Mouse (Mus musculus): ENCODE results near the gene Prf1. TPM values are rescaled to one million over a fixed set of nuclear protein-coding genes. Genes with fewer than 3 reads are reported as not detected.

The Prf1 gene
- polyA plus RNA-seq, 1 experiment from 2014 or later = 0.07 TPM

- H3K4me1 ChIP-seq (ENCODE audit: control insufficient read depth, insufficient read depth, low read length) = no peaks in the 10 kb centered on the region
- H3K4me2 ChIP-seq = no peak overlapping the region
- no peak overlapping the region for H3K27ac ChIP-seq (ENCODE audit: low read depth, low read length)
- no peaks in the 10 kb centered on the region for H3K36me3 ChIP-seq (ENCODE audit: control insufficient read depth, insufficient read depth, low read length)
- WGBS = 91% methylated on average over 5 of the region's 5 CpGs
- ATAC-seq (ENCODE audit: low FRiP score) = no peak
- H3K9ac ChIP-seq (ENCODE audit: low read length) = no peak overlapping the region
- peak; percentile 77 for DNase-seq (ENCODE audit: low spot score, missing footprints)
- no peaks in the 10 kb centered on the region for H3K9me3 ChIP-seq (ENCODE audit: control insufficient read depth, low read length)
- no peak overlapping the region for H3K4me3 ChIP-seq (ENCODE audit: low read depth, low read length)
- H3K27me3 ChIP-seq (ENCODE audit: control insufficient read depth, insufficient read depth, low read length) = peaks cover 7% of the 10 kb centered on the region
Observed at GRCm38 (mm10) chr10:61267378-61267777, 30.3 kb upstream of the Prf1 start.

GRCm38 (mm10) chr10:61272089-61272626 lies 25.5 kb upstream of the Prf1 start:
- H3K4me3 ChIP-seq (ENCODE audit: low read depth, low read length) = no peak overlapping the region
- peaks cover 27% of the 10 kb centered on the region for H3K27me3 ChIP-seq (ENCODE audit: control insufficient read depth, insufficient read depth, low read length)
- H3K27ac ChIP-seq (ENCODE audit: low read depth, low read length) = no peak overlapping the region
- no peak for DNase-seq (ENCODE audit: low spot score, missing footprints)
- no peaks in the 10 kb centered on the region; the same call in 1 of the 2 replicates for H3K4me1 ChIP-seq (ENCODE audit: control insufficient read depth, insufficient read depth, low read length)
- WGBS = 64% methylated on average over 8 of the region's 8 CpGs
- H3K9me3 ChIP-seq (ENCODE audit: control insufficient read depth, low read length) = no peaks in the 10 kb centered on the region
- no peak overlapping the region for H3K4me2 ChIP-seq
- H3K36me3 ChIP-seq (ENCODE audit: control insufficient read depth, insufficient read depth, low read length) = no peaks in the 10 kb centered on the region
- no peak for ATAC-seq (ENCODE audit: low FRiP score)
- H3K9ac ChIP-seq (ENCODE audit: low read length) = no peak overlapping the region

DNA sequence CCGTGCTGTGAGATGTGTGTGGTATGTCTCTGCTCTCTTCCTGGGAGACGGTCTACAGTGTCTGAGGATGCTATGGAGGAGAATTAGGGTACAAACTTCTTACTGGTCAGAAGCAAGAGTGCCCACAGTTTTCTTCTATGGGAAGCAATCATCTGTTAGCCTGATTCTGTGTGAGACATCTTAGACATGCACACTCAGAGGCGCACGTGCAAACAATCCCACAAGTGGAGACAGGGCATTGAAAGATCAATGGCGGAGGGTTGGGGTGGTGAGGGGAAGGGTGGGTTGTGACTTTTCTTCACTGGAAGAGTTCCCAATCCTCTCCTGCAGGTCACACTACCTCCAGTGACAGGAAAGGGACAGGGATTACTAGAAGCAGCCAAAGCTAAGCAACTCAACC lies 25.0 kb upstream of the Prf1 start:
- H3K27ac ChIP-seq (ENCODE audit: low read depth, low read length) = no peak overlapping the region
- peaks cover 27% of the 10 kb centered on the region for H3K27me3 ChIP-seq (ENCODE audit: control insufficient read depth, insufficient read depth, low read length)
- peak overlapping the region; percentile 53 for H3K4me3 ChIP-seq (ENCODE audit: low read depth, low read length)
- ATAC-seq (ENCODE audit: low FRiP score) = no peak
- WGBS = 42% methylated on average over 5 of the region's 5 CpGs
- H3K4me2 ChIP-seq = peak overlapping the region; percentile 92
- no peaks in the 10 kb centered on the region; the same call in 1 of the 2 replicates for H3K4me1 ChIP-seq (ENCODE audit: control insufficient read depth, insufficient read depth, low read length)
- peak overlapping the region; percentile 66 for H3K9ac ChIP-seq (ENCODE audit: low read length)
- H3K9me3 ChIP-seq (ENCODE audit: control insufficient read depth, low read length) = no peaks in the 10 kb centered on the region
- no peaks in the 10 kb centered on the region for H3K36me3 ChIP-seq (ENCODE audit: control insufficient read depth, insufficient read depth, low read length)
- peak; percentile 91 for DNase-seq (ENCODE audit: low spot score, missing footprints)

GRCm38 (mm10) chr10:61273081-61273843 lies 24.4 kb upstream of the Prf1 start, which contains the start of gene Adamts14:
TSS of gene Adamts14 (minus strand) at chr10:61273438.
- H3K4me3 ChIP-seq (ENCODE audit: low read depth, low read length) = peak within 1 kb of the TSS; percentile 53
- H3K9ac ChIP-seq (ENCODE audit: low read length) = peak within 1 kb of the TSS; percentile 66
- no peaks in the 10 kb centered on the region; the same call in 1 of the 2 replicates for H3K4me1 ChIP-seq (ENCODE audit: control insufficient read depth, insufficient read depth, low read length)
- H3K9me3 ChIP-seq (ENCODE audit: control insufficient read depth, low read length) = no peaks in the 10 kb centered on the region
- peak; percentile 80 for ATAC-seq (ENCODE audit: low FRiP score)
- under 1% methylated on average over 48 of the region's 75 CpGs for WGBS
- H3K27me3 ChIP-seq (ENCODE audit: control insufficient read depth, insufficient read depth, low read length) = peaks cover 27% of the 10 kb centered on the region
- DNase-seq (ENCODE audit: low spot score, missing footprints) = peak; percentile 93
- H3K27ac ChIP-seq (ENCODE audit: low read depth, low read length) = no peak within 1 kb of the TSS
- H3K36me3 ChIP-seq (ENCODE audit: control insufficient read depth, insufficient read depth, low read length) = no peaks in the 10 kb centered on the region
- peak within 1 kb of the TSS; percentile 92 for H3K4me2 ChIP-seq

- H3K9ac ChIP-seq (ENCODE audit: low read length) = no peak overlapping the region
- 0 out of 2 replicates have a peak, but pooled peaks have one; percentile 10 for ATAC-seq (ENCODE audit: low FRiP score)
- no peaks in the 10 kb centered on the region; the same call in 1 of the 2 replicates for H3K4me1 ChIP-seq (ENCODE audit: control insufficient read depth, insufficient read depth, low read length)
- 55% methylated on average over 7 of the region's 7 CpGs for WGBS
- H3K36me3 ChIP-seq (ENCODE audit: control insufficient read depth, insufficient read depth, low read length) = no peaks in the 10 kb centered on the region
- H3K4me2 ChIP-seq = peak overlapping the region; percentile 92
- no peak for DNase-seq (ENCODE audit: low spot score, missing footprints)
- H3K4me3 ChIP-seq (ENCODE audit: low read depth, low read length) = peak overlapping the region; percentile 53
- H3K9me3 ChIP-seq (ENCODE audit: control insufficient read depth, low read length) = no peaks in the 10 kb centered on the region
- peaks cover 27% of the 10 kb centered on the region for H3K27me3 ChIP-seq (ENCODE audit: control insufficient read depth, insufficient read depth, low read length)
- H3K27ac ChIP-seq (ENCODE audit: low read depth, low read length) = no peak overlapping the region
Observed at GRCm38 (mm10) chr10:61273844-61274215, 23.8 kb upstream of the Prf1 start.

GRCm38 (mm10) chr10:61274532-61274931 lies 23.1 kb upstream of the Prf1 start:
- no peak for ATAC-seq (ENCODE audit: low FRiP score)
- Histone ChIP-seq H3K27ac (ENCODE audit: low read depth, low read length) (no peak overlapping the region), H3K9ac (ENCODE audit: low read length) (no peak overlapping the region), H3K4me1 (ENCODE audit: control insufficient read depth, insufficient read depth, low read length) (no peaks in the 10 kb centered on the region; the same call in 1 of the 2 replicates), H3K4me3 (ENCODE audit: low read depth, low read length) (no peak overlapping the region), H3K27me3 (ENCODE audit: control insufficient read depth, insufficient read depth, low read length) (peaks cover 27% of the 10 kb centered on the region), H3K36me3 (ENCODE audit: control insufficient read depth, insufficient read depth, low read length) (no peaks in the 10 kb centered on the region), H3K4me2 (no peak overlapping the region), H3K9me3 (ENCODE audit: control insufficient read depth, low read length) (no peaks in the 10 kb centered on the region)
- 66% methylated on average over 2 of the region's 2 CpGs for WGBS
- DNase-seq (ENCODE audit: low spot score, missing footprints) = no peak

GRCm38 (mm10) chr10:61275669-61276110 lies 21.9 kb upstream of the Prf1 start:
- Histone ChIP-seq H3K9me3 (ENCODE audit: control insufficient read depth, low read length) (no peaks in the 10 kb centered on the region), H3K4me1 (ENCODE audit: control insufficient read depth, insufficient read depth, low read length) (no peaks in the 10 kb centered on the region; the same call in 1 of the 2 replicates), H3K27ac (ENCODE audit: low read depth, low read length) (no peak overlapping the region), H3K36me3 (ENCODE audit: control insufficient read depth, insufficient read depth, low read length) (no peaks in the 10 kb centered on the region), H3K27me3 (ENCODE audit: control insufficient read depth, insufficient read depth, low read length) (peaks cover 27% of the 10 kb centered on the region), H3K9ac (ENCODE audit: low read length) (no peak overlapping the region), H3K4me3 (ENCODE audit: low read depth, low read length) (no peak overlapping the region), H3K4me2 (no peak overlapping the region)
- ATAC-seq (ENCODE audit: low FRiP score) (peak; percentile 40; the same call in 1 of the 2 replicates), DNase-seq (ENCODE audit: low spot score, missing footprints) (peak; percentile 91)
- 6% methylated on average over 5 of the region's 5 CpGs for WGBS

GRCm38 (mm10) chr10:61277051-61277450 lies 20.6 kb upstream of the Prf1 start:
- no peak overlapping the region for H3K9ac ChIP-seq (ENCODE audit: low read length)
- H3K4me3 ChIP-seq (ENCODE audit: low read depth, low read length) = no peak overlapping the region
- DNase-seq (ENCODE audit: low spot score, missing footprints) (peak; percentile 44), ATAC-seq (ENCODE audit: low FRiP score) (no peak)
- H3K27me3 ChIP-seq (ENCODE audit: control insufficient read depth, insufficient read depth, low read length) = peaks cover 23% of the 10 kb centered on the region
- H3K4me1 ChIP-seq (ENCODE audit: control insufficient read depth, insufficient read depth, low read length) = no peaks in the 10 kb centered on the region; the same call in 1 of the 2 replicates
- no peaks in the 10 kb centered on the region for H3K36me3 ChIP-seq (ENCODE audit: control insufficient read depth, insufficient read depth, low read length)
- H3K9me3 ChIP-seq (ENCODE audit: control insufficient read depth, low read length) = no peaks in the 10 kb centered on the region
- H3K27ac ChIP-seq (ENCODE audit: low read depth, low read length) = no peak overlapping the region
- 91% methylated on average over 6 of the region's 6 CpGs for WGBS
- no peak overlapping the region for H3K4me2 ChIP-seq

Measured in midbrain, embryonic 11.5 days (tissue).